Mouse (Mus musculus): ENCODE measurements around the gene Gm49322. TPM values are rescaled to one million over a fixed set of nuclear protein-coding genes. Genes with fewer than 3 reads are reported as not detected.
A peak's percentile ranks its signal among the peaks of the same experiment; 100 is the strongest.

Gene Gm49322
- total RNA-seq, 4 experiments from 2014 or later: 3.0 to 5.4 (median 3.7) TPM

GRCm38 (mm10) chr10:80654866-80655265 lies 49.0 kb downstream of the Gm49322 start:
- DNase-seq (ENCODE audit: low spot score in 2 of 2): no peak

- no peak for DNase-seq (ENCODE audit: low spot score in 2 of 2)
Observed at GRCm38 (mm10) chr10:80655406-80656129, 49.7 kb downstream of the Gm49322 start.

GRCm38 (mm10) chr10:80656130-80656862 lies 50.5 kb downstream of the Gm49322 start:
- DNase-seq (ENCODE audit: low spot score in 2 of 2): peak; percentile 91 to 95

- no peak for DNase-seq (ENCODE audit: low spot score in 2 of 2)
Observed at GRCm38 (mm10) chr10:80656863-80657623, 51.2 kb downstream of the Gm49322 start, which contains the start of gene Btbd2. TSS of gene Btbd2 (minus strand) at chr10:80657071.

- DNase-seq (ENCODE audit: low spot score in 2 of 2): no peak
Observed at GRCm38 (mm10) chr10:80658194-80658840, 52.5 kb downstream of the Gm49322 start.

GRCm38 (mm10) chr10:80658841-80659202 lies 53.0 kb downstream of the Gm49322 start:
- no peak for DNase-seq (ENCODE audit: low spot score in 2 of 2)

GRCm38 (mm10) chr10:80659213-80659612 lies 53.4 kb downstream of the Gm49322 start:
- DNase-seq (ENCODE audit: low spot score in 2 of 2): peak in 1 of 2 experiments; percentile 83

- DNase-seq (ENCODE audit: low spot score in 2 of 2): no peak
Observed at GRCm38 (mm10) chr10:80661149-80661548, 55.3 kb downstream of the Gm49322 start.

GRCm38 (mm10) chr10:80663485-80664196 lies 57.8 kb downstream of the Gm49322 start:
- no peak for DNase-seq (ENCODE audit: low spot score in 2 of 2)

GRCm38 (mm10) chr10:80664197-80665015 lies 58.6 kb downstream of the Gm49322 start:
- DNase-seq (ENCODE audit: low spot score in 2 of 2): no peak

GRCm38 (mm10) chr10:80665016-80665380 lies 59.2 kb downstream of the Gm49322 start:
- no peak for DNase-seq (ENCODE audit: low spot score in 2 of 2)

Small RNA genes within 50 kb of the gene (microRNA-seq; reads per million reads assigned to microRNA genes)
- gene Mir6912: 4.1 to 5.1 reads per million in 2 experiments

Other genes starting within 250 kb of the Gm49322 start
- gene Plk5, start 249.6 kb upstream of the Gm49322 start, total RNA-seq (2022): 10 to 100 TPM; 18.0 to 36.4 (median 30.4) TPM
- gene Mex3d, start 218.4 kb upstream of the Gm49322 start, total RNA-seq (2022): 10 to 100 TPM; 17.0 to 19.6 (median 18.3) TPM
- 100 to 1,000 TPM; 149 to 154 (median 150) TPM for gene Mbd3, start 206.5 kb upstream of the Gm49322 start, total RNA-seq (2022)
- gene Uqcr11, start 199.2 kb upstream of the Gm49322 start, total RNA-seq (2022): 100 to 1,000 TPM; 320 to 446 (median 390) TPM
- 10 to 100 TPM; 29.5 to 33.9 (median 32.2) TPM for gene Tcf3, start 172.4 kb upstream of the Gm49322 start, total RNA-seq (2022)
- gene Onecut3, start 111.2 kb upstream of the Gm49322 start, total RNA-seq (2022): under 1 TPM in 1 of 4 experiments, not detected in 3; 0.06 TPM
- 1 to 10 TPM in 1 of 4 experiments, under 1 TPM in 3; 0.11 to 1.2 (median 0.17) TPM for gene Atp8b3, start 66.9 kb upstream of the Gm49322 start, total RNA-seq (2022)
- gene Rexo1, start 44.5 kb upstream of the Gm49322 start, total RNA-seq (2022): 10 to 100 TPM; 45.3 to 53.2 (median 49.5) TPM
- 10 to 100 TPM; 47.5 to 51.9 (median 49.3) TPM for gene Klf16, start 28.7 kb upstream of the Gm49322 start, total RNA-seq (2022)
- gene Abhd17a, start 15.7 kb upstream of the Gm49322 start, total RNA-seq (2022): 100 to 1,000 TPM; 144 to 155 (median 147) TPM
- 10 to 100 TPM; 39.3 to 58.6 (median 42.8) TPM for gene Scamp4, start 3.1 kb upstream of the Gm49322 start, total RNA-seq (2022)
- 1 to 10 TPM; 2.0 to 5.0 (median 3.0) TPM for gene Adat3, start 3.1 kb upstream of the Gm49322 start, total RNA-seq (2022)
- gene Csnk1g2, start 16.8 kb downstream of the Gm49322 start, total RNA-seq (2022): 100 to 1,000 TPM; 190 to 230 (median 201) TPM
- gene Btbd2, start 51.0 kb downstream of the Gm49322 start, total RNA-seq (2022): 100 to 1,000 TPM in 2 of 4 experiments, 10 to 100 TPM in 2; 92.1 to 103 (median 97.9) TPM
- gene Mknk2, start 72.1 kb downstream of the Gm49322 start, total RNA-seq (2022): 10 to 100 TPM; 41.9 to 50.0 (median 45.1) TPM
- 10 to 100 TPM; 13.8 to 18.0 (median 15.0) TPM for gene Mob3a, start 96.0 kb downstream of the Gm49322 start, total RNA-seq (2022)
- 10 to 100 TPM; 56.6 to 73.2 (median 69.8) TPM for gene Izumo4, start 96.2 kb downstream of the Gm49322 start, total RNA-seq (2022)
- gene Ap3d1, start 136.2 kb downstream of the Gm49322 start, total RNA-seq (2022): 100 to 1,000 TPM; 136 to 163 (median 147) TPM
- 10 to 100 TPM; 43.7 to 56.4 (median 51.3) TPM for gene Dot1l, start 149.2 kb downstream of the Gm49322 start, total RNA-seq (2022)
- gene Sf3a2, start 192.2 kb downstream of the Gm49322 start, total RNA-seq (2022): 10 to 100 TPM; 43.3 to 60.0 (median 50.2) TPM
- 10 to 100 TPM; 61.4 to 75.8 (median 70.7) TPM for gene Plekhj1, start 192.6 kb downstream of the Gm49322 start, total RNA-seq (2022)
- 1 to 10 TPM; 2.4 to 4.0 (median 3.0) TPM for gene Amh, start 199.2 kb downstream of the Gm49322 start, total RNA-seq (2022)
- 1 to 10 TPM in 3 of 4 experiments, under 1 TPM in 1; 0.91 to 4.7 (median 2.7) TPM for gene Jsrp1, start 207.5 kb downstream of the Gm49322 start, total RNA-seq (2022)
- gene Oaz1, start 220.6 kb downstream of the Gm49322 start, total RNA-seq (2022): 100 to 1,000 TPM; 475 to 520 (median 506) TPM
- 10 to 100 TPM; 33.4 to 44.0 (median 40.3) TPM for gene Lingo3, start 238.0 kb downstream of the Gm49322 start, total RNA-seq (2022)
- 10 to 100 TPM; 42.1 to 61.3 (median 57.5) TPM for gene Lsm7, start 249.2 kb downstream of the Gm49322 start, total RNA-seq (2022)
- gene Sppl2b, start 249.3 kb downstream of the Gm49322 start, total RNA-seq (2022): 10 to 100 TPM; 53.9 to 68.2 (median 59.3) TPM

Data from layer of hippocampus, adult 8-10 months (tissue).